Mouse (Mus musculus): ENCODE measurements around the gene Cpn1. TPM values are rescaled to one million over a fixed set of nuclear protein-coding genes. Genes with fewer than 3 reads are reported as not detected.
A peak's percentile ranks its signal among the peaks of the same experiment; 100 is the strongest.

The Cpn1 gene
- polyA plus RNA-seq, 1 experiment, result 0.27 TPM

DNA sequence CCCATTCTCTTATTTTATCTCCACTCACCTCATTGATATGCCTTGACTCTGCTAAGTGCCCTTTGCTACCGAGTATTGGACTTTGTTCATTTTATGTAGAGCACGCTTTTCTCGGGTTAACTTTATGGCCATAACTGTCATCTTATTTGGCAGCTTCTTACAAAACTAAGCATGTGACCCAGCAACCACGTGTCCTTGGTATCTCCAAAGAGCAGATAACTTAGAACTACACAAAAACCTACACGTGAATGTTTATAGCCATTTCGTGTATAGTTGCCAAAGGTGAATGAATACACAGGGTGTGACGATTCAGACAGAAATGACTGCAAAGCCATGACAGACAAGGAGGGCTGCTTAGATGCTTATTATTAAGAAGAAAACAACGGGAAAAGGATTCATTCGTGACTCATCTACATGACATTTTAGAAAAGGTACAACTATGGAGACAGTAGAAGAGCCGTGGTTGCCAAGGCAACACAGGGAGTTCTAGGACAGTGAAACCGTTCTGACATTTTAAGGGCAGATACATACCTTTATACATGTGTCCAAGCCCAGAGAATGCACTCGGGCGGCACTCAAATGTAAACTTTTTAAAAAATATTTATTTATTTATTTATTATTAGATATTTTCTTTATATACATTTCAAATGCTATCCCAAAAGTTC, 38.7 kb upstream of the Cpn1 start:
- no peak for TF ChIP-seq POLR2A (IDR thresholded peaks at IDR 0.05; ENCODE audit: control insufficient read depth, extremely low read depth, insufficient read depth, low read length, poor library complexity)
- no peak for TF ChIP-seq CTCF (IDR thresholded peaks at IDR 0.05; ENCODE audit: borderline replicate concordance, control insufficient read depth, extremely low read depth, insufficient read depth, low read length, poor library complexity)
- no peaks in the 10 kb centered on the region for H3K4me1 ChIP-seq (replicated peaks; ENCODE audit: control insufficient read depth, insufficient read depth, low read length)
- H3K36me3 ChIP-seq (ENCODE audit: control insufficient read depth, insufficient read depth, low read length), result no peaks in the 10 kb centered on the region
- H3K27ac ChIP-seq (ENCODE audit: control insufficient read depth, insufficient read depth, low read length), result no peak overlapping the region
- no peak overlapping the region for H3K4me3 ChIP-seq (ENCODE audit: control insufficient read depth, insufficient read depth, low read length)
- no peak for DNase-seq
- H3K27me3 ChIP-seq (ENCODE audit: control insufficient read depth, insufficient read depth, low read length), result no peaks in the 10 kb centered on the region
- 93% methylated on average over 13 of the region's 13 CpGs for whole genome bisulfite sequencing

DNA sequence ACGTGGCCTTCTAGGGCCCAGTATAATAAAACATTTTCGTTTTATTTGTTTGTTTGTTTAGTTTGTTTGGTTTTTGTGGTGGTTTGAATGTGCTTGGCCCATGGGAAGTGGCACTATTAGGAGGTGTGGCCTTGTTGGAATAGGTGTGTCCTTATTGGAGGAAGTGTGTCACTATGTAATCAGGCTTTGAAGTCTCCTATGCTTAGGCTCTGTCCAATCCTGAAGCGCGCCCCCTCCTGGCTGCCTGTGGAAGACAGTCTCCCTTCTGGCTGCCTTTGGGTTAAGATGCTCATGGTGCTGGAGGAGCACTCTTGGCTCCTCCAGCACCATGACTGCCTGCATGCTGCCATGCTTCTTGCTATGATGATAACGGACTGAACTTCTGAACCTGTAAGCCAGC, 36.7 kb upstream of the Cpn1 start:
- Histone ChIP-seq H3K36me3 (ENCODE audit: control insufficient read depth, insufficient read depth, low read length) (no peaks in the 10 kb centered on the region), H3K27me3 (ENCODE audit: control insufficient read depth, insufficient read depth, low read length) (no peaks in the 10 kb centered on the region), H3K4me3 (ENCODE audit: control insufficient read depth, insufficient read depth, low read length) (no peak overlapping the region), H3K27ac (ENCODE audit: control insufficient read depth, insufficient read depth, low read length) (no peak overlapping the region), H3K4me1 (replicated peaks; ENCODE audit: control insufficient read depth, insufficient read depth, low read length) (no peaks in the 10 kb centered on the region)
- TF ChIP-seq POLR2A (IDR thresholded peaks at IDR 0.05; ENCODE audit: control insufficient read depth, extremely low read depth, insufficient read depth, low read length, poor library complexity), result no peak
- no peak for TF ChIP-seq CTCF (IDR thresholded peaks at IDR 0.05; ENCODE audit: borderline replicate concordance, control insufficient read depth, extremely low read depth, insufficient read depth, low read length, poor library complexity)
- 81% methylated on average over 5 of the region's 5 CpGs for WGBS
- DNase-seq, result peak; percentile 34

DNA sequence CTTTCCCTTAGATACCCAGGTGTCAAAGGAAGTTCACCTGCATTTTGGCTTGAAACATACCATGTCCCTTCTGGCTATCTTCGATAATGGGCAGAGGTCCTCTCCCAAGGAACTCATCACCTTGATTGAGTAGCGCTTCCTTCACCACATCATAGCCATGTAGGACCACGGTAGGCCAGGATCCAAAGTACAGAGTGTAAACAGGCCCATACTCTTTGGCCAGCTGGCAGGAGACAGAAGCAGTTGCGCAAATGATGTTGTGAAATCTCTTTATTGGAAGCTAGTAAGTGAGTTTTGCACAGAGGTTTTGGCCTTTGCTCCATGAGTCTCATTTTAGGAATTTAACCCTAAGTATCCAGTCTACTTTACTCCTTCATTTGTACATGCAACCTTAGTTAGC, 35.1 kb upstream of the Cpn1 start:
- DNase-seq, result no peak
- 92% methylated on average over 4 of the region's 4 CpGs for WGBS

DNA sequence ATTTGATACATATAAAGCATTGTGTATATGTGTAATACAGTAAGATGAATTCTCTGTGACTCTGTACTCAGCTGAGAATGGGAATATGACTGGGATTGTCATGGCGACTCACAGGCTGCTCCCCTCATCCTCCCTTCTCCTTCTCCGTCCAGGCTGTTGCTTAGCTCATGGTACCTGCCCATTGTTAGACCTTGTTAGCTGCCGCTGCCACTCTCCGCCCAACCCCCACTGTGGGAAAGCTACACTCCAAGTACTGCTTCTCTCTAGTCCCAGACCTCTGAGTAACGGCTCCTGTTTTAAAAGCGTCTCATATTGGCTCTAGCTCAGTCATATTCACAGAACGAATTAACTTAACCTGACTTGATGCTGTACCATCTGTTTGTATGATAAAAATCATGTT, 33.4 kb upstream of the Cpn1 start:
- Histone ChIP-seq H3K36me3 (ENCODE audit: control insufficient read depth, insufficient read depth, low read length) (no peaks in the 10 kb centered on the region), H3K4me1 (replicated peaks; ENCODE audit: control insufficient read depth, insufficient read depth, low read length) (no peaks in the 10 kb centered on the region), H3K4me3 (ENCODE audit: control insufficient read depth, insufficient read depth, low read length) (no peak overlapping the region), H3K27ac (ENCODE audit: control insufficient read depth, insufficient read depth, low read length) (no peak overlapping the region), H3K27me3 (ENCODE audit: control insufficient read depth, insufficient read depth, low read length) (no peaks in the 10 kb centered on the region)
- no peak for DNase-seq
- TF ChIP-seq CTCF (IDR thresholded peaks at IDR 0.05; ENCODE audit: borderline replicate concordance, control insufficient read depth, extremely low read depth, insufficient read depth, low read length, poor library complexity), result no peak
- no peak for TF ChIP-seq POLR2A (IDR thresholded peaks at IDR 0.05; ENCODE audit: control insufficient read depth, extremely low read depth, insufficient read depth, low read length, poor library complexity)
- 81% methylated on average over 7 of the region's 7 CpGs for WGBS

More for the DNA sequence above, 35.1 kb upstream of the Cpn1 start:
- no peak overlapping the region for H3K27ac ChIP-seq (ENCODE audit: control insufficient read depth, insufficient read depth, low read length)
- no peak overlapping the region for H3K4me3 ChIP-seq (ENCODE audit: control insufficient read depth, insufficient read depth, low read length)
- no peaks in the 10 kb centered on the region for H3K27me3 ChIP-seq (ENCODE audit: control insufficient read depth, insufficient read depth, low read length)
- H3K36me3 ChIP-seq (ENCODE audit: control insufficient read depth, insufficient read depth, low read length), result no peaks in the 10 kb centered on the region
- H3K4me1 ChIP-seq (replicated peaks; ENCODE audit: control insufficient read depth, insufficient read depth, low read length), result no peaks in the 10 kb centered on the region
- TF ChIP-seq POLR2A (IDR thresholded peaks at IDR 0.05; ENCODE audit: control insufficient read depth, extremely low read depth, insufficient read depth, low read length, poor library complexity) (no peak), CTCF (IDR thresholded peaks at IDR 0.05; ENCODE audit: borderline replicate concordance, control insufficient read depth, extremely low read depth, insufficient read depth, low read length, poor library complexity) (no peak)

DNA sequence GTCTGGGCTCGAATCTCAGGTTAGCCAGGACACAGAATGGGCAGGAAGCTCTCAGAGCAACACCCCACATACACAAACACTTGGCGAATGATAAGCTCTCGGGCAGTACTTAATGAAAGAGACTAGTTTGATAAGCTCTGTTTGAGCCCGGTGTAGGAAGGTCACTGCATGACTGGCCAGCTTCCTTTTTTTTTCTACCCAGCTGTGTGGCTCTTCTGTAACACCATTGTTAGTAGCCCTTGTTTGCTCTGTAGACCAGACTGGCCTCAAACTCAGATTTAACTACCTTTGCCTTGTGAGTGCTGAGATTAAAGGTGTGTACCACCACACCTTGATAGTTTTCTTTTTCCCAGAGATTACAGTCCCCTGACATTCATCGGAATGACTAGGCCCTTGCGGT, 27.5 kb upstream of the Cpn1 start:
- H3K36me3 ChIP-seq (ENCODE audit: control insufficient read depth, insufficient read depth, low read length), result no peaks in the 10 kb centered on the region
- WGBS, result 91% methylated on average over 6 of the region's 6 CpGs
- no peaks in the 10 kb centered on the region for H3K4me1 ChIP-seq (replicated peaks; ENCODE audit: control insufficient read depth, insufficient read depth, low read length)
- no peak overlapping the region for H3K27ac ChIP-seq (ENCODE audit: control insufficient read depth, insufficient read depth, low read length)
- TF ChIP-seq CTCF (IDR thresholded peaks at IDR 0.05; ENCODE audit: borderline replicate concordance, control insufficient read depth, extremely low read depth, insufficient read depth, low read length, poor library complexity), result no peak
- no peak for TF ChIP-seq POLR2A (IDR thresholded peaks at IDR 0.05; ENCODE audit: control insufficient read depth, extremely low read depth, insufficient read depth, low read length, poor library complexity)
- DNase-seq, result no peak
- no peak overlapping the region for H3K4me3 ChIP-seq (ENCODE audit: control insufficient read depth, insufficient read depth, low read length)
- no peaks in the 10 kb centered on the region for H3K27me3 ChIP-seq (ENCODE audit: control insufficient read depth, insufficient read depth, low read length)

DNA sequence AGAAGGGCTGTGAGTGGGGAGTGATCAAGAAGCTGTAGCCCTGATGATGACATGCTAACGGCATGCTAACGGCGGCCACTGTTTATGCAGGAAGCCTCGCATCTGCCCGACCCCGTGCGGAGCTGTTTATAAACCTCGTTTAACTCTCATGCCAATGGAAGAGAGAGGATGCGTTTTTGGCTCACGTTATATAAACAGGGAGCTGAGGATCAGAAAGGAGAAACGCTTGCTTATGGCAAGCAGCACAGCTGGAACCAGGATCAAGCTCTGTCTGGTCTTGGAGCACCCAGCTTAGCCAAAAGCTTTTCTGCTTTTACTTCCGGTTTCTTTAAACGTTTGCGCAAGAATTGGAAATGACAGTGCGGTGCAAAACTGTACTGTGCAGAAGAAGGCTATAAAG, 22.4 kb upstream of the Cpn1 start:
- Histone ChIP-seq H3K4me3 (ENCODE audit: control insufficient read depth, insufficient read depth, low read length) (peak overlapping the region; percentile 43; the same call in 1 of the 2 replicates), H3K36me3 (ENCODE audit: control insufficient read depth, insufficient read depth, low read length) (no peaks in the 10 kb centered on the region), H3K27ac (ENCODE audit: control insufficient read depth, insufficient read depth, low read length) (no peak overlapping the region), H3K27me3 (ENCODE audit: control insufficient read depth, insufficient read depth, low read length) (no peaks in the 10 kb centered on the region), H3K4me1 (replicated peaks; ENCODE audit: control insufficient read depth, insufficient read depth, low read length) (no peaks in the 10 kb centered on the region; the same call in 1 of the 2 replicates)
- TF ChIP-seq POLR2A (IDR thresholded peaks at IDR 0.05; ENCODE audit: control insufficient read depth, extremely low read depth, insufficient read depth, low read length, poor library complexity), result no peak
- TF ChIP-seq CTCF (IDR thresholded peaks at IDR 0.05; ENCODE audit: borderline replicate concordance, control insufficient read depth, extremely low read depth, insufficient read depth, low read length, poor library complexity), result no peak
- no peak for DNase-seq
- WGBS, result 64% methylated on average over 15 of the region's 15 CpGs

DNA sequence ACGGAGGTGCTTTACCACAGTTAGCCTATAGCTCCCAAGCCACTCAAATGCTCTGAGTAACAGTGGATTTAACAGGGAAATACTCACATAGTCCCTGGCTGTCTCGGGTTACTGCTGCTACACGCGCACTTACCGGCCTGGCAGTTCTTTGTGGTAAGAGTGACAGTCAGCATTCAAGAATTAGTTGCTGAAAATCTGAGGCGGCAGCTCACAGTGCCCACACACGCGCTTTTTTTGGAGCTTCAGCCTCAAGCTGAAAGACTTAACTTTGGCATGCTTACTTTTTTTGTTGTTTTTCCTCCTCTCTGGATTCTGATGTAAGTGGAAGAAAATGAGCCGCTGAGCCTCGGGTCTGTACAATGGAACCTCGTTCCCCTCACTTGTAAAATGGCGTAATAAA, 20.8 kb upstream of the Cpn1 start:
- Histone ChIP-seq H3K4me3 (ENCODE audit: control insufficient read depth, insufficient read depth, low read length) (no peak overlapping the region), H3K36me3 (ENCODE audit: control insufficient read depth, insufficient read depth, low read length) (no peaks in the 10 kb centered on the region), H3K27ac (ENCODE audit: control insufficient read depth, insufficient read depth, low read length) (no peak overlapping the region), H3K4me1 (replicated peaks; ENCODE audit: control insufficient read depth, insufficient read depth, low read length) (no peaks in the 10 kb centered on the region; the same call in 1 of the 2 replicates), H3K27me3 (ENCODE audit: control insufficient read depth, insufficient read depth, low read length) (no peaks in the 10 kb centered on the region)
- no peak for TF ChIP-seq CTCF (IDR thresholded peaks at IDR 0.05; ENCODE audit: borderline replicate concordance, control insufficient read depth, extremely low read depth, insufficient read depth, low read length, poor library complexity)
- no peak for TF ChIP-seq POLR2A (IDR thresholded peaks at IDR 0.05; ENCODE audit: control insufficient read depth, extremely low read depth, insufficient read depth, low read length, poor library complexity)
- WGBS, result 85% methylated on average over 12 of the region's 12 CpGs
- DNase-seq, result no peak
